Mouse (Mus musculus) heart, adult 2 months (tissue): ENCODE results near the gene Dmpk.

Experiments used
- CTCF ChIP-seq: fragments of 200-600 bp; IDR thresholded peaks from 2 replicates; pipeline ENCODE4 v1.8.1; 2022; ENCODE audit warnings: antibody characterized with exemption, mild to moderate bottlenecking, moderate library complexity
- EP300 ChIP-seq: fragments of 200-500 bp; IDR thresholded peaks from 2 replicates; pipeline ENCODE4 v1.6.1; 2011; ENCODE audit warnings: low read depth, low read length, control low read depth; ENCODE audit not compliant: insufficient read depth
- POLR2A ChIP-seq: fragments of 200-500 bp; IDR thresholded peaks from 2 replicates; pipeline ENCODE4 v1.6.1; 2011; ENCODE audit warnings: mild to moderate bottlenecking, low read depth, low read length, control low read depth; ENCODE audit not compliant: insufficient read depth

- TF ChIP-seq CTCF (no peak), POLR2A (no peak), EP300 (no peak)
These were observed 4.9 kb upstream of the Dmpk start for GRCm38 (mm10) chr7:19078732-19079131.
